In the genomic region with DNA sequence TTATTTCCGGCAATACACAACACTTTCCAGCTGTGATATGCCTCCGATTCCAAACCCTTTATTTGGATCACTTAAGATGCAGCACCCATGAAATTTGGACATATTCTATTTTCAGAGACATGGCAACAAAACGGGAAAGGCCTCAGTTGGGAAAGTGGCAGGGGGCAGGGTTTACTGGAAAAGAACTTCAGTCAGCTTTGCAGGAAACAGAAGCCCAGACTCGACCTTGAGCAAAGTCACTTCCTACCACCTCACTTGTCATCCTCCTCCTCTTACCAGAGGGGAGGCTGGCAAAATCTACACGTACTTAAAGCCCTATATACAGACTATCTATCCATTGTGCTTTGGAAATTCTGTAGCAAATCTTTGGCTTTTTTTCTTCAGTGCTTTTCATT, we compare ENCODE assay signal across 12 mouse cellular contexts.
"Had no signal": no experiment of that assay in that cellular context is flagged by ENCODE, and none has a peak within 500 bp of the region (broad histone marks: within the 10 kb centered on the region; RNA-seq: fewer than 3 reads in every experiment).

No protein-coding gene starts in this region.

- H3K4me3 ChIP-seq: limb, embryonic 15.5 days; liver, embryonic 12.5 days; myocyte; stomach, embryonic 15.5 days had no signal

- H3K36me3 ChIP-seq: limb, embryonic 15.5 days; liver, embryonic 12.5 days; stomach, embryonic 15.5 days had no signal

- H3K27me3 ChIP-seq: limb, embryonic 15.5 days; liver, embryonic 12.5 days; stomach, embryonic 15.5 days had no signal

- H3K9ac ChIP-seq: limb, embryonic 15.5 days; liver, embryonic 12.5 days; lung, embryonic 14.5 days; stomach, embryonic 15.5 days had no signal

- H3K4me1 ChIP-seq: limb, embryonic 15.5 days; liver, embryonic 12.5 days; stomach, embryonic 15.5 days had no signal

- H3K9me3 ChIP-seq: limb, embryonic 15.5 days; liver, embryonic 12.5 days; stomach, embryonic 15.5 days had no signal

- DNase-seq: kidney, adult 8-10 months; kidney, postnatal 25 days; lung, embryonic 14.5 days; lung, postnatal 14 days; right cerebral cortex, postnatal 14 days; thymus, adult 2 months; thymus, postnatal 25 days had no signal

- ATAC-seq: liver, embryonic 12.5 days had no signal

- H3K27ac ChIP-seq: limb, embryonic 15.5 days; liver, embryonic 12.5 days; macrophage; stomach, embryonic 15.5 days had no signal

- H3K4me2 ChIP-seq: limb, embryonic 15.5 days; liver, embryonic 12.5 days; lung, embryonic 14.5 days; stomach, embryonic 15.5 days had no signal
